In genomic region chr1:170503277-170503739, GRCm38 (mm10) we compare ENCODE assay signal across 15 mouse cellular contexts.
DNase-seq lines count a peak whose midpoint lies in the region; ATAC-seq lines count a peak whose summit lies in the region.
"Had no signal": no experiment of that assay in that cellular context is flagged by ENCODE, and none has a peak within 500 bp of the region (broad histone marks: within the 10 kb centered on the region; RNA-seq: fewer than 3 reads in every experiment).

No protein-coding gene starts in this region.

- no peaks in the 10 kb centered on the region for H3K9me3 ChIP-seq in heart, embryonic 16.5 days (replicated peaks; ENCODE audit: control insufficient read depth, low read length)
- H3K9me3 ChIP-seq in forebrain, embryonic 15.5 days: no peaks in the 10 kb centered on the region
- no peaks in the 10 kb centered on the region for H3K9me3 ChIP-seq in limb, embryonic 10.5 days (replicated peaks)
- no peaks in the 10 kb centered on the region for H3K9me3 ChIP-seq in neural tube, embryonic 14.5 days (ENCODE audit: control insufficient read depth, low read length)
- H3K9me3 ChIP-seq: lung, embryonic 15.5 days; megakaryocyte, embryonic 14.5 days had no signal

- ATAC-seq in heart, embryonic 16.5 days (replicated peaks; ENCODE audit: extremely low read depth, insufficient read depth, low FRiP score): no peak
- ATAC-seq in forebrain, embryonic 15.5 days (replicated peaks): peak; percentile 35; the same call in 1 of the 2 replicates
- ATAC-seq in neural tube, embryonic 14.5 days (ENCODE audit: low read depth): peak; percentile 28; the same call in 1 of the 2 replicates
- ATAC-seq: CD4-positive, CD25-positive, alpha-beta regulatory T cell, adult 4 months; intestine, postnatal 0 days had no signal

- H3K4me1 ChIP-seq in heart, embryonic 16.5 days (ENCODE audit: control insufficient read depth, insufficient read depth, low read length): peaks cover 55% of the 10 kb centered on the region
- peaks cover 29% of the 10 kb centered on the region for H3K4me1 ChIP-seq in forebrain, embryonic 15.5 days
- H3K4me1 ChIP-seq in limb, embryonic 10.5 days: peaks cover 54% of the 10 kb centered on the region
- H3K4me1 ChIP-seq in neural tube, embryonic 14.5 days (ENCODE audit: control insufficient read depth, insufficient read depth, low read length): peaks cover 21% of the 10 kb centered on the region

- H3K4me2 ChIP-seq in heart, embryonic 16.5 days (ENCODE audit: low read depth, low read length): no peak overlapping the region
- no peak overlapping the region for H3K4me2 ChIP-seq in forebrain, embryonic 15.5 days (replicated peaks)
- H3K4me2 ChIP-seq in neural tube, embryonic 14.5 days (ENCODE audit: low read depth, low read length): no peak overlapping the region
- H3K4me2 ChIP-seq: lung, embryonic 15.5 days had no signal

- no peak for DNase-seq in heart, adult 18-20 months
- no peak for DNase-seq in limb, embryonic 10.5 days (ENCODE audit: low spot score)
- DNase-seq in cerebellum, postnatal 10 days: no peak
- DNase-seq in spleen, adult 12 weeks (ENCODE audit: low spot score): no peak
- DNase-seq: embryo, embryonic 11 days; gastrocnemius, postnatal 10 days; thymus, postnatal 4 days had no signal

- no peaks in the 10 kb centered on the region for H3K27me3 ChIP-seq in heart, embryonic 16.5 days (ENCODE audit: control insufficient read depth, insufficient read depth, low read length)
- H3K27me3 ChIP-seq in forebrain, embryonic 15.5 days: no peaks in the 10 kb centered on the region
- H3K27me3 ChIP-seq in limb, embryonic 10.5 days (ENCODE audit: low read depth, poor library complexity, severe bottlenecking): 0 out of 2 replicates have a peak, but pooled peaks cover 4% of the 10 kb centered on the region
- H3K27me3 ChIP-seq in neural tube, embryonic 14.5 days (ENCODE audit: control insufficient read depth, insufficient read depth, low read length): no peaks in the 10 kb centered on the region
- H3K27me3 ChIP-seq: lung, embryonic 15.5 days had no signal

- peak overlapping the region; percentile 1; the same call in 1 of the 2 replicates for H3K9ac ChIP-seq in heart, embryonic 16.5 days (ENCODE audit: low read length)
- no peak overlapping the region for H3K9ac ChIP-seq in forebrain, embryonic 15.5 days (replicated peaks)
- H3K9ac ChIP-seq in neural tube, embryonic 14.5 days (replicated peaks; ENCODE audit: low read depth, low read length): no peak overlapping the region
- H3K9ac ChIP-seq: lung, embryonic 15.5 days had no signal

- 46% methylated on average over 4 of the region's 4 CpGs for WGBS in heart, embryonic 16.5 days
- 16% methylated on average over 4 of the region's 4 CpGs for WGBS in forebrain, embryonic 15.5 days
- 31% methylated on average over 4 of the region's 4 CpGs for WGBS in limb, embryonic 10.5 days
- WGBS in neural tube, embryonic 14.5 days: 19% methylated on average over 4 of the region's 4 CpGs

- H3K27ac ChIP-seq in heart, embryonic 16.5 days (ENCODE audit: low read length): peak overlapping the region; percentile 9
- H3K27ac ChIP-seq in forebrain, embryonic 15.5 days (replicated peaks): no peak overlapping the region; the same call in 1 of the 2 replicates
- peak overlapping the region; percentile 21; the same call in 1 of the 2 replicates for H3K27ac ChIP-seq in limb, embryonic 10.5 days
- no peak overlapping the region for H3K27ac ChIP-seq in neural tube, embryonic 14.5 days (ENCODE audit: low read depth, low read length)
- H3K27ac ChIP-seq: left cerebral cortex, adult 2 months; lung, embryonic 15.5 days had no signal

- no peak overlapping the region for H3K4me3 ChIP-seq in heart, embryonic 16.5 days (ENCODE audit: low read length)
- no peak overlapping the region for H3K4me3 ChIP-seq in forebrain, embryonic 15.5 days
- no peak overlapping the region for H3K4me3 ChIP-seq in limb, embryonic 10.5 days
- no peak overlapping the region for H3K4me3 ChIP-seq in neural tube, embryonic 14.5 days (ENCODE audit: low read depth, low read length)
- H3K4me3 ChIP-seq: left cerebral cortex, adult 2 months; lung, embryonic 15.5 days; megakaryocyte, embryonic 14.5 days had no signal

- H3K36me3 ChIP-seq in heart, embryonic 16.5 days (ENCODE audit: control insufficient read depth, insufficient read depth): no peaks in the 10 kb centered on the region
- no peaks in the 10 kb centered on the region for H3K36me3 ChIP-seq in forebrain, embryonic 15.5 days
- H3K36me3 ChIP-seq in limb, embryonic 10.5 days: no peaks in the 10 kb centered on the region
- H3K36me3 ChIP-seq in neural tube, embryonic 14.5 days (ENCODE audit: control insufficient read depth, insufficient read depth, low read length): no peaks in the 10 kb centered on the region
- H3K36me3 ChIP-seq: lung, embryonic 15.5 days had no signal

Comparison
In these comparisons a context has a peak if more than half of its experiments do, and no peak if none do; other contexts are left out.
1. H3K27ac ChIP-seq: peak in heart, embryonic 16.5 days (single experiment) and limb, embryonic 10.5 days (single experiment); none in forebrain, embryonic 15.5 days (single experiment) and neural tube, embryonic 14.5 days (single experiment).